26 mouse cellular contexts compared by ENCODE assay signal in genomic region chr1:119123402-119123801, GRCm38 (mm10).
"Had no signal": no experiment of that assay in that cellular context is flagged by ENCODE, and none has a peak within 500 bp of the region (broad histone marks: within the 10 kb centered on the region; RNA-seq: fewer than 3 reads in every experiment).

No protein-coding gene starts in this region.

- H3K4me3 ChIP-seq: layer of hippocampus, adult 2 months; limb, embryonic 10.5 days; limb, embryonic 13.5 days; liver, embryonic 12.5 days; liver, embryonic 15.5 days; lung, embryonic 15.5 days; megakaryocyte, embryonic 14.5 days; midbrain, embryonic 10.5 days; midbrain, embryonic 13.5 days; neural tube, embryonic 12.5 days; neural tube, embryonic 15.5 days had no signal

- ATAC-seq: liver, embryonic 12.5 days; midbrain, embryonic 13.5 days; midbrain, embryonic 16.5 days had no signal

- H3K4me1 ChIP-seq: limb, embryonic 10.5 days; limb, embryonic 13.5 days; liver, embryonic 12.5 days; liver, embryonic 15.5 days; lung, embryonic 15.5 days; neural tube, embryonic 12.5 days; neural tube, embryonic 15.5 days had no signal

- H3K4me2 ChIP-seq: limb, embryonic 13.5 days; liver, embryonic 12.5 days; liver, embryonic 15.5 days; lung, embryonic 15.5 days; midbrain, embryonic 13.5 days; neural tube, embryonic 12.5 days; neural tube, embryonic 15.5 days had no signal

- H3K27ac ChIP-seq: kidney, postnatal 0 days; layer of hippocampus, adult 2 months; limb, embryonic 10.5 days; limb, embryonic 13.5 days; liver, embryonic 12.5 days; liver, embryonic 15.5 days; lung, embryonic 15.5 days; midbrain, embryonic 10.5 days; midbrain, embryonic 13.5 days; neural tube, embryonic 12.5 days; neural tube, embryonic 15.5 days; stomach, postnatal 0 days had no signal

- H3K36me3 ChIP-seq: limb, embryonic 10.5 days; limb, embryonic 13.5 days; liver, embryonic 12.5 days; liver, embryonic 15.5 days; lung, embryonic 15.5 days; midbrain, embryonic 10.5 days; midbrain, embryonic 13.5 days; neural tube, embryonic 12.5 days; neural tube, embryonic 15.5 days had no signal

- DNase-seq: kidney, adult 9 months; kidney, postnatal 25 days; layer of hippocampus, adult 9-11 months; liver; lung, adult 18-20 months; lung, postnatal 10 days; lung, postnatal 36 days; right cerebral cortex, adult 18-20 months; right cerebral cortex, postnatal 14 days; right cerebral cortex, postnatal 4 days; thymus, adult 18-20 months; thymus, postnatal 36 days had no signal

- H3K27me3 ChIP-seq: limb, embryonic 13.5 days; liver, embryonic 12.5 days; liver, embryonic 15.5 days; lung, embryonic 15.5 days; megakaryocyte, embryonic 14.5 days; midbrain, embryonic 13.5 days; neural tube, embryonic 12.5 days; neural tube, embryonic 15.5 days had no signal
